Mouse (Mus musculus) limb, embryonic 11.5 days (tissue): ENCODE measurements around the gene Myl10. TPM values are rescaled to one million over a fixed set of nuclear protein-coding genes. Genes with fewer than 3 reads are reported as not detected.
"Not testable (repeated sequence)": the region's sequence is repeated elsewhere in the genome, so short reads cannot be mapped to it uniquely, and the experiment has no call there.

Experiments used
- ATAC-seq: fragments of 200-750 bp; cut with Nextera tagmentation; 2 replicates; pipeline ENCODE4 v1.8.0; 2017; ENCODE audit warnings: low read depth; ENCODE audit not compliant: insufficient number of reproducible peaks, low FRiP score, low TSS enrichment
- DNase-seq: peaks from one replicate; pipeline ENCODE4 v3.0.0-alpha.2; 2015; ENCODE audit warnings: low spot score
- H3K27ac ChIP-seq: fragments of 300-500 bp; sonication (generic); replicated peaks from 2 replicates; pipeline ENCODE4 v1.5.1; 2014; ENCODE audit warnings: low read depth, mild to moderate bottlenecking, low read length
- H3K27me3 ChIP-seq: fragments of 300-500 bp; sonication (generic); 2 replicates; pipeline ENCODE4 v1.6.1; 2014; ENCODE audit warnings: mild to moderate bottlenecking, low read length, mixed read lengths; ENCODE audit not compliant: control insufficient read depth, insufficient read depth
- H3K36me3 ChIP-seq: fragments of 300-500 bp; sonication (generic); 2 replicates; pipeline ENCODE4 v1.6.1; 2014; ENCODE audit warnings: mild to moderate bottlenecking, low read length, moderate library complexity, mixed read lengths; ENCODE audit not compliant: control insufficient read depth, insufficient read depth
- H3K4me1 ChIP-seq: fragments of 300-500 bp; sonication (generic); 2 replicates; pipeline ENCODE4 v1.6.1; 2014; ENCODE audit warnings: low read length, mixed read lengths; ENCODE audit not compliant: control insufficient read depth, insufficient read depth
- H3K4me2 ChIP-seq: fragments of 300-500 bp; sonication (generic); 2 replicates; pipeline ENCODE4 v1.6.1; 2014; ENCODE audit warnings: low read depth, mild to moderate bottlenecking, moderate library complexity; ENCODE audit not compliant: severe bottlenecking
- H3K4me3 ChIP-seq: fragments of 300-500 bp; sonication (generic); 2 replicates; pipeline ENCODE4 v1.5.1; 2014; ENCODE audit warnings: low read depth, low read length
- H3K9ac ChIP-seq: fragments of 300-500 bp; sonication (generic); 2 replicates; pipeline ENCODE4 v1.6.1; 2014; ENCODE audit warnings: mild to moderate bottlenecking, low read length
- H3K9me3 ChIP-seq: fragments of 300-500 bp; sonication (generic); 2 replicates; pipeline ENCODE4 v1.6.1; 2016; ENCODE audit warnings: low read length; ENCODE audit not compliant: control insufficient read depth
- WGBS: fragments of 180-500 bp; shearing (Covaris S2); extraction: QIAGEN DNeasy Blood & Tissue Kit; methylation state at CpG from one replicate; pipeline ENCODE4 v1.1.7; 2014; 5-methylcytosine and 5-hydroxymethylcytosine counted together
- polyA plus RNA-seq: library from polyadenylated mRNA; unstranded; fragments of >200 nt; fragmentation: Nextera tagmentation; extraction: Ambion mirVana; gene quantifications from 2 replicates; pipeline ENCODE4 v1.2.1, GENCODE M21; 2014

The Myl10 gene
- polyA plus RNA-seq, 1 experiment from 2014 or later = not detected

- H3K27ac ChIP-seq = no peak overlapping the region
- H3K4me3 ChIP-seq = no peak overlapping the region
- WGBS = 24% methylated on average over 32 of the region's 32 CpGs
- H3K36me3 ChIP-seq = no peaks in the 10 kb centered on the region
- no peak overlapping the region for H3K9ac ChIP-seq
- no peaks in the 10 kb centered on the region for H3K4me1 ChIP-seq
- ATAC-seq (no peak), DNase-seq (peak; percentile 42)
- no peaks in the 10 kb centered on the region for H3K27me3 ChIP-seq
- no peaks in the 10 kb centered on the region for H3K9me3 ChIP-seq
- peak overlapping the region; percentile 16; the same call in 1 of the 2 replicates for H3K4me2 ChIP-seq
Observed at GRCm38 (mm10) chr5:136714232-136714875, 21.4 kb downstream of the Myl10 start.

DNA sequence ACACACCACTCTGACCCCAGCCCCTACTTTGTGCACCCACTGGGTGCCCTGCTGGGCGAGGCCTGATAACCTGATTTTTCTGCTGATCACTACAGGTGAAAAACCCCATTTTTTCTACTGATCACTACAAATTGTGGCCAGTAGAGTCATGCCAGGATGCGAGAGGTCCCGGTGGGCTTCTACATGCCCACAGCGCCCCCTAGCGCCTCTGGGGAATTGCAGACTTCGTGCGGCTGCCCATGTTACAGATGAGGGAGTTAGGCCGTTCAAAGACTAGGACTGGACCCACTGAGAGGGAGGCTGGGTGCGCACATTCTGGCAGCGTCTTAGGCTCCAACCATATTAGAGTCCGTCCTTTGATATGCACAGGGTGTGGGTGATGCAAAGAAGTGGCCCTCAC lies 21.9 kb downstream of the Myl10 start:
- Histone ChIP-seq H3K4me2 (no peak overlapping the region), H3K27ac (no peak overlapping the region), H3K4me3 (no peak overlapping the region), H3K4me1 (no peaks in the 10 kb centered on the region), H3K9me3 (no peaks in the 10 kb centered on the region), H3K27me3 (no peaks in the 10 kb centered on the region), H3K9ac (no peak overlapping the region), H3K36me3 (no peaks in the 10 kb centered on the region)
- no peak for ATAC-seq
- 24% methylated on average over 11 of the region's 11 CpGs for WGBS
- peak; percentile 85 for DNase-seq

DNA sequence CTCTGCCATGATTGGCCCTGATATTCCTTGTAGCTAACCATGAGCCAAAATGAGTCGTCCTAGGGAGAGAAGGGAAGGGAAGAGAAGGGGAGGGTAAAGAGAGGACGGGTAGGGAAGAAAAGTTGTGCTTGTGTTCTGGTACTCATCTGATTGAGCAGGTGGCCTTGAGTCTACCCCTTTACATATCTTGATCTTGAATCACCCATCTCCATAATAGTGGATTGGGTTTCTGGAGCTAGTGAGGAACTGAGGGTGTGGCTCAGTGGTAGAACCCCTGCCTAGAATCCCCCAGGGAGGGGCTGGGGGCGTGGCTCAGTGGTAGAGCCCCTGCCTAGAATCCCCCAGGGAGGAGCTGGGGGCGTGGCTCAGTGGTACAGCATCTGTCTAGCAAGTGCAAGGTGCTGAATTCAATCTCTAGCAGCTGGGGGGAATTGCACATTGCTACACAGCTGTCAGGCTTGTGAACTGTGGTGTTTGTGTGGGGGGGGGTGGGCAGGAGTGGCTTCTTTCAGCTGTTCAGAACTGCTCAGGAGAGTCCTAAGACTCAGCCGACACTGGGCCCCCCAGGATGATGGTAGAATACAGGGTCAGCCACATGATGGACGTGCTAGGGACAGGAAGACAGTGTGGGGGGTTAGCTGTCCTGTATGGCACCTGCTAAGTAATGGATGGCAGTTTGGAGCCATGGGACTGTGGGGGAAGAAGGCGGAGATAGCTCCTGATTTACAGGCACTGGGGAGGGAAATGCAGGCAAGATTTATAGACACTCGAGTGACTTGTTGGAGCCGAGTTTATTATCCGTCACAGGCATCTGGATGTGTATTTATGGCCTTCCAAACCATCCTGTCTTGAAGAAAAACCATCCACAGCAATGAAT lies 24.0 kb downstream of the Myl10 start:
- H3K9ac ChIP-seq = no peak overlapping the region
- H3K9me3 ChIP-seq = no peaks in the 10 kb centered on the region
- H3K36me3 ChIP-seq = no peaks in the 10 kb centered on the region
- no peak overlapping the region for H3K27ac ChIP-seq
- DNase-seq (no peak), ATAC-seq (no peak)
- H3K4me1 ChIP-seq = no peaks in the 10 kb centered on the region
- H3K4me2 ChIP-seq = no peak overlapping the region
- H3K27me3 ChIP-seq = no peaks in the 10 kb centered on the region
- H3K4me3 ChIP-seq = no peak overlapping the region
- 42% methylated on average over 10 of the region's 10 CpGs for WGBS

GRCm38 (mm10) chr5:136717573-136717854 lies 24.6 kb downstream of the Myl10 start:
- no peak for DNase-seq
- no peak for ATAC-seq
- 82% methylated on average over 2 of the region's 2 CpGs for WGBS

GRCm38 (mm10) chr5:136718656-136719055 lies 25.7 kb downstream of the Myl10 start:
- WGBS = 83% methylated on average over 8 of the region's 8 CpGs
- Histone ChIP-seq H3K27ac (no peak overlapping the region), H3K9me3 (no peaks in the 10 kb centered on the region), H3K4me3 (no peak overlapping the region), H3K4me2 (no peak overlapping the region), H3K36me3 (no peaks in the 10 kb centered on the region), H3K4me1 (no peaks in the 10 kb centered on the region), H3K9ac (no peak overlapping the region), H3K27me3 (no peaks in the 10 kb centered on the region)
- DNase-seq (no peak), ATAC-seq (no peak)

More at GRCm38 (mm10) chr5:136717573-136717854, 24.6 kb downstream of the Myl10 start:
- no peaks in the 10 kb centered on the region for H3K9me3 ChIP-seq
- no peak overlapping the region for H3K27ac ChIP-seq
- no peak overlapping the region for H3K9ac ChIP-seq
- H3K27me3 ChIP-seq = no peaks in the 10 kb centered on the region
- no peaks in the 10 kb centered on the region for H3K4me1 ChIP-seq
- H3K4me2 ChIP-seq = no peak overlapping the region
- no peak overlapping the region for H3K4me3 ChIP-seq
- H3K36me3 ChIP-seq = no peaks in the 10 kb centered on the region

GRCm38 (mm10) chr5:136721596-136721995 lies 28.6 kb downstream of the Myl10 start:
- DNase-seq = no peak

DNA sequence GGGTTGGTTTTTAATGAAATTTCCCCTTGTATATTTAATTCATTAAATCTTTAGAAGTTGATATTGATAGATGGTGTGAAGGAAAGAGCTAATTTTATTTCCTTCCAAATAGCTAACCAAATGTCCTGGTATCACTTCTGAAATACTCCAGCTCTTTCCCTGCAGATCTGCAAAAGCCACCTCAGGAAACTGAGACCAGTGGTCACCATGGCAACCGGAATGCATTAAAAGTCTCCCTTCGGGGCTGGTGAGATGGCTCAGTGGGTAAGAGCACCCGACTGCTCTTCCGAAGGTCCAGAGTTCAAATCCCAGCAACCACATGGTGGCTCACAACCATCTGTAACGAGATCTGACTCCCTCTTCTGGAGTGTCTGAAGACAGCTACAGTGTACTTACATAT lies 33.3 kb downstream of the Myl10 start:
- not testable (repeated sequence) for H3K9me3 ChIP-seq, H3K27ac ChIP-seq, DNase-seq, H3K4me2 ChIP-seq, H3K36me3 ChIP-seq, ATAC-seq, H3K4me3 ChIP-seq, H3K27me3 ChIP-seq, H3K4me1 ChIP-seq, H3K9ac ChIP-seq
- WGBS = 93% methylated on average over 4 of the region's 5 CpGs

More at GRCm38 (mm10) chr5:136721596-136721995, 28.6 kb downstream of the Myl10 start:
- no peaks in the 10 kb centered on the region for H3K36me3 ChIP-seq
- H3K27me3 ChIP-seq = no peaks in the 10 kb centered on the region
- H3K27ac ChIP-seq = no peak overlapping the region
- no peak for ATAC-seq
- H3K4me1 ChIP-seq = no peaks in the 10 kb centered on the region
- H3K4me2 ChIP-seq = no peak overlapping the region
- 76% methylated on average over 5 of the region's 5 CpGs for WGBS
- no peaks in the 10 kb centered on the region for H3K9me3 ChIP-seq
- no peak overlapping the region for H3K9ac ChIP-seq
- no peak overlapping the region for H3K4me3 ChIP-seq

DNA sequence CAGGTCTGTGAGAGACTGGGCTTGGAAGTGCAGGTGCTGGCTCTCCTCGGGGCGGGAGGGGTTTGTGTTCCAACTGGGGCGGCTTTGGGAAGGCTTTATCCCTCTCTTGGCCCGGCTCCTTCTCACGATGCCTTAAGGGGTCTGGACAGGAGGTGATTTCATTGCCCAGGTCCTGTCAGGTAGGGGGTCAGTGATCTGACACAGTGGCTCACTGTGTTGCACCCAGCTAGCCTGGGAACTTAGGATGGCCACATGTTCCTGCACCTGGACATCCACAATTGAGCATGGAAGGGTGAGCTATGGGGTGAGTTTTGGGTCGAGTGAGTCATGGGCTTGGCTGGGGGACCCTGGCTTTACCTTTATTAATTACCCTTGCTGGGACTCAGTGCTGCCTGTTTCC lies 46.0 kb downstream of the Myl10 start:
- H3K4me2 ChIP-seq = no peak overlapping the region
- whole genome bisulfite sequencing = 47% methylated on average over 6 of the region's 6 CpGs
- no peak overlapping the region for H3K4me3 ChIP-seq
- no peaks in the 10 kb centered on the region for H3K36me3 ChIP-seq
- H3K4me1 ChIP-seq = no peaks in the 10 kb centered on the region
- H3K9ac ChIP-seq = no peak overlapping the region
- H3K27ac ChIP-seq = no peak overlapping the region
- DNase-seq = no peak
- H3K27me3 ChIP-seq = no peaks in the 10 kb centered on the region
- ATAC-seq = no peak
- H3K9me3 ChIP-seq = no peaks in the 10 kb centered on the region
